ENCODE assay signal across 8 mouse cellular contexts in genomic region chr6:115838745-115839144, GRCm38 (mm10). TPM values are rescaled to one million over a fixed set of nuclear protein-coding genes. Genes with fewer than 3 reads are reported as not detected.
DNase-seq lines count a peak whose midpoint lies in the region; ATAC-seq and TF ChIP-seq lines count a peak whose summit lies in the region.

No protein-coding gene starts in this region.

- H3K4me2 ChIP-seq in liver, embryonic 12.5 days: peak overlapping the region; percentile 79

- no peak for DNase-seq in frontal cortex, postnatal 14 days (ENCODE audit: low spot score in 2 of 2)
- DNase-seq in testis, postnatal 14 days (ENCODE audit: low spot score): no peak
- no peak for DNase-seq in left cerebral cortex, postnatal 10 days (ENCODE audit: extremely low spot score in 1 of 2, low spot score in 2 of 2)
- DNase-seq in spleen, postnatal 10 days (ENCODE audit: low spot score in 2 of 2): no peak
- DNase-seq in layer of hippocampus, adult 9-11 months: no peak

- TF ChIP-seq POLR2A in testis, adult 2 months (IDR thresholded peaks at IDR 0.05; ENCODE audit: control insufficient read depth, low read depth, low read length): no peak

- ATAC-seq in frontal cortex, adult (ENCODE audit: low TSS enrichment): peak; percentile 2; the same call in 1 of the 2 replicates
- ATAC-seq in liver, embryonic 12.5 days: 0 out of 2 replicates have a peak, but pooled peaks have one; percentile 14

- no peak for TF ChIP-seq CTCF in testis, adult 2 months (IDR thresholded peaks at IDR 0.05; ENCODE audit: control insufficient read depth, insufficient read depth, insufficient replicate concordance, low read depth, low read length)

- H3K4me3 ChIP-seq in testis, adult 2 months (ENCODE audit: control insufficient read depth, low read depth, low read length): peak overlapping the region; percentile 89
- H3K4me3 ChIP-seq in liver, embryonic 12.5 days: peak overlapping the region; percentile 51

- no peaks in the 10 kb centered on the region for H3K9me3 ChIP-seq in liver, embryonic 12.5 days (replicated peaks)

- WGBS in liver, embryonic 12.5 days (ENCODE audit: insufficient replicate concordance): 72% methylated on average over 5 of the region's 5 CpGs

- H3K27me3 ChIP-seq in testis, adult 2 months (ENCODE audit: control insufficient read depth, insufficient read depth, low read length): no peaks in the 10 kb centered on the region
- H3K27me3 ChIP-seq in liver, embryonic 12.5 days (replicated peaks): no peaks in the 10 kb centered on the region

- peak overlapping the region; percentile 48 for H3K9ac ChIP-seq in liver, embryonic 12.5 days

- intact Hi-C loops in left cerebral cortex, postnatal 10 days (cut with DNase I): no loop called here

- no peaks in the 10 kb centered on the region for H3K36me3 ChIP-seq in testis, adult 2 months (ENCODE audit: control insufficient read depth, insufficient read depth, low read length)
- peaks cover 25% of the 10 kb centered on the region for H3K36me3 ChIP-seq in liver, embryonic 12.5 days

- no peak overlapping the region for H3K27ac ChIP-seq in testis, adult 2 months (ENCODE audit: control insufficient read depth, insufficient read depth, low read depth, low read length)
- H3K27ac ChIP-seq in liver, embryonic 12.5 days: 0 out of 2 replicates have a peak overlapping the region, but pooled peaks have one; percentile 18

- peaks cover 8% of the 10 kb centered on the region for H3K4me1 ChIP-seq in testis, adult 2 months (ENCODE audit: control insufficient read depth, insufficient read depth, low read length)
- peaks cover 19% of the 10 kb centered on the region for H3K4me1 ChIP-seq in liver, embryonic 12.5 days

RNA-seq across cellular contexts. Expression of gene Efcab12, which starts 0.5 kb away (rescaled TPM):
- polyA plus RNA-seq in testis, adult 2 months (2012; rRNA removed): 26.2 and 27.6 TPM in 2 replicates
- 0.25 and 0.26 TPM in 2 replicates for polyA plus RNA-seq in liver, embryonic 12.5 days (2016; fragmentation: Nextera tagmentation; extraction: Ambion mirVana)
- 1 to 10 TPM; 2.7 to 3.8 TPM for total RNA-seq in left cerebral cortex, postnatal 10 days (2021)

RNA-seq across cellular contexts. Expression of gene Mbd4, which starts 14.4 kb away (rescaled TPM):
- 6.3 and 7.6 TPM in 2 replicates for polyA plus RNA-seq in testis, adult 2 months (2012; rRNA removed)
- 14.5 and 16.2 TPM in 2 replicates for polyA plus RNA-seq in liver, embryonic 12.5 days (2016; fragmentation: Nextera tagmentation; extraction: Ambion mirVana)
- 1 to 10 TPM; 7.0 to 7.1 TPM for total RNA-seq in left cerebral cortex, postnatal 10 days (2021)

RNA-seq across cellular contexts. Expression of gene Ift122, which starts 14.5 kb away (rescaled TPM):
- 126 and 128 TPM in 2 replicates for polyA plus RNA-seq in testis, adult 2 months (2012; rRNA removed)
- 4.8 and 5.3 TPM in 2 replicates for polyA plus RNA-seq in liver, embryonic 12.5 days (2016; fragmentation: Nextera tagmentation; extraction: Ambion mirVana)
- 10 to 100 TPM; 30.2 to 30.5 TPM for total RNA-seq in left cerebral cortex, postnatal 10 days (2021)

RNA-seq across cellular contexts. Expression of gene Rpl32, which starts 30.2 kb away (rescaled TPM):
- 597 and 654 TPM in 2 replicates for polyA plus RNA-seq in testis, adult 2 months (2012; rRNA removed)
- polyA plus RNA-seq in liver, embryonic 12.5 days (2016; fragmentation: Nextera tagmentation; extraction: Ambion mirVana): 1,876 and 1,897 TPM in 2 replicates
- total RNA-seq in left cerebral cortex, postnatal 10 days (2021): 100 to 1,000 TPM; 581 to 642 TPM

Comparison
In these comparisons a context has a peak if more than half of its experiments do, and no peak if none do; other contexts are left out.
1. RNA of gene Efcab12, which starts 0.5 kb away (polyA plus RNA-seq): 26.2 to 27.6 TPM in testis, adult 2 months; 0.25 to 0.26 TPM in liver, embryonic 12.5 days; every median in the first group is over 10 times any median in the second.
2. RNA of gene Ift122, which starts 14.5 kb away (polyA plus RNA-seq): 126 to 128 TPM in testis, adult 2 months; 4.8 to 5.3 TPM in liver, embryonic 12.5 days; every median in the first group is over 10 times any median in the second.